Mouse (Mus musculus): ENCODE data around the gene Sav1.

The Sav1 gene

DNA sequence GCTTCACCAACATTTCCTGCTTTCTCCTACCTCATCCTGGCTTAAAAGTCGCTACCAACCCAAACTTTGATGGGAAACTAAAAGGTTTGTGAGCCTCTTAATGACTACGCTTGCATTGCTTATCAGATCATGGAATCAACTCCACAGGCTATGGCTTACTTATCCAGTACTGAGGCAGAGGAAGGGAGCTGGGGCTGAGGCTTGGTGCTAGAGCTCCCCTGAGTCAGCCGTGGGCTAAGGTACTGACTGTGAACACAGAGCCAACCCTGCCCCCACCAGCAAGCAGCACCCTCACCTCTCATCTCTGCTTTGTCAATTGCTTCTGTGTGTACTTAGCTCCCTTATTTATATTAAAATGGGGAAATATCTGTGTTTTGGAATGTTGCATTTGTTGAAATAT, 39.3 kb downstream of the Sav1 start:
- no peak for DNase-seq

DNA sequence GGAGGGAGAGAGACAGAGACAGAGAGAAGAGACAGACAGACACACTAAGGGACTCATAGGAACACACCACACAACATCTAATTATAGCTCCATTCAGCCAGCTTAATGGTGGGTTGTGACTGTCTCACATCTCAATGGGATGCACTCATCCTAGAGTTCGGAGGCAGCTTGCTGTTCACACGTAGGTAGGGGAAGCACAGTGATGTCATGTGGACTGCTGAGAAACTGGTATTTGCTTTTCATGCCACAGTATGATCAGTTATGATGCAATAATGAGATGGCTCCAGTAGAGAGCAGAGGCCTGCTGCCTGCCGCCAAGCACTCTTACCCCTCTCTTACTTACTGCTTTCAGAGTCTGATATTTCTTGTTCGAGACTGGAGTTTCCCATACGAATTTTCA, 40.9 kb downstream of the Sav1 start:
- no peak for DNase-seq

DNA sequence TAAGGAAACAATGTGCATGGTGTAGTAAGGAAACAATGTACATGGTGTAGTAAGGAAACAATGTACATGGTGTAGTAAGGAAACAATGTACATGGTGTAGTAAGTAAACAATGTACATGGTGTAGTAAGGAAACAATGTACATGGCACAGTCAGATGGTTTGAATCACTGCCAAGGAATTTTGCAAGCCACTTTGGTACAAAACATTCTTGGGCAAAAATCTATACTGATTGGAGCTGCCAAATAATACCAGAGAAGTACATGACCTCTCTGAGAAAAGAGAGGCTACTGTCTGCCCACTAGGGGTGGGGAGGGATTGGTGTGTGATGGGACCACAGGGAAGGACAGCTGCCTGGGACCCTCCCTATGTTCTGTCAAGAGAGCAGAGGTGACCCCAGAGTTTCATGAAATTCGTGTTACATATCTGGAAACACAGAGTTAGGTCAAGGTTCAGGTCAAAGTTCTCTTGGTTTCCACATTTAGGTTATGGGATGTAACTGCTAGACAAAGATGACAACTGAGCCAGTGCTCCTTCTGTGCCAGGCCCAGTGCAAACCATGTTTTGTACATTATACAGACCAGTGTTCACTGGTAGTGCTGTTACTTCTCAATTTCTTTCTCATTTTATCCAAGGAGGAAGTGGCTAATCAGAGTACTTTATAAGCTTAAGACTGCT, 45.0 kb downstream of the Sav1 start:
- DNase-seq: no peak

GRCm38 (mm10) chr12:69939291-69939690, 47.5 kb downstream of the Sav1 start:
- DNase-seq: no peak

GRCm38 (mm10) chr12:69937731-69938130, 49.1 kb downstream of the Sav1 start:
- no peak for DNase-seq

DNA sequence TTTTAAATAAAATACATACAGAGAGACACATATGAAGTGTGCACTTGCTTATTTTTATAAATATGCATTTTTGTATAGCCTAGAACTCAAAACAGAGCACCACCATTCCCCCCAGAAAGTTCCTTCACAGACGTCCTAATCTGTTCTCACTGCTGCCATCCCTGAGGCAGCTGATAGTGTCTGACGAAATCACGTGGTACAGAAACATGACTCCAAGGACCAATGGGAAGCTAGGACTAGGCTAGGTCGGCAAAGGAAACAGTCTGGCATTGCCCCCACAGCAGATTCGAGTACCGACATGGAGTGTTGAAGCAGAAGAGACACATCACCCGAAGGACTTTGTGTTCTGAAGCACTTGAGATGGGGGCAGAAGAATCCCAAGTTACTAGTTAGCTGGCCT, 60.1 kb downstream of the Sav1 start:
- no peak for DNase-seq

GRCm38 (mm10) chr12:69924012-69924411, 62.8 kb downstream of the Sav1 start:
- no peak for DNase-seq

DNA sequence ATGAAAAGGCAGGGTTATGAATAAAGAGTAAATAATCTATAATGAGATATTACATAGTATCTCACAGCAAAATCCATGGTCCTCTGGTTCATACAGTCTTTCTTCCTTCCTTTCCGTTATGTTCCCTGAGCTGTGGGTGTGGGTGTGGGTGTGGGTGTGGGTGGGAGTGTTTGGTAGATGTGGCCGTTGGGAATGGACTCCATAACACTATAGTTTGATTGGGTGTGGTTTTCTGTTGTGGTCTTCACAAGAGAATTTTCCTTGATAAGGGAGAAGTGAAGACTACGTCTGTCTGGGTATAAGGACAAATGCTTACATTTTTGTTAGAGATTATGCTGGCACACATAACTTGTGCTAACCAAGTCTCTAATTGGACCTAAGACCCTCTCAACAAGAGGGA, 63.2 kb downstream of the Sav1 start:
- DNase-seq: no peak

- DNase-seq: no peak
These were observed 63.7 kb downstream of the Sav1 start for GRCm38 (mm10) chr12:69923128-69923527.

DNA sequence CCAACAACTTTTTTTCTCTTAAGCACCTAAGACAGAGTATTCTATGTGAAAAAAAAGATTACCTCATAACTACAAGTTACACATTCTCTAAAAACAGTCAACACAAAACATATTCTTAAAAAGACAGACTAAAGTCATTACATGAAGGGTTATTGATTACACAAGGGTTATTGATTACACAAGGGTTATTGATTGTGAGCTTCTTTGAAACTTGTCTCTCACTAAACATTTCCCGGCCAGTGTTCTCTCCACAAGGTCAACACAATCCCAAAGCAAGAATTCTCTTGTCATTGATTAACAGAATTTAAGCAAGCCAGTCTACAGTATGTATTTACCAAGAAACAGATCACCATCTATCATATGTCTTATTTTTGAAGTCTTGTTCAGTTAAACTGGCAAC, 64.7 kb downstream of the Sav1 start:
- no peak for DNase-seq

GRCm38 (mm10) chr12:69917870-69918269, 68.9 kb downstream of the Sav1 start:
- no peak for DNase-seq
